Mouse (Mus musculus): Measurements from ENCODE around the gene Gbf1. TPM values are rescaled to one million over a fixed set of nuclear protein-coding genes. Genes with fewer than 3 reads are reported as not detected.
A peak's percentile ranks its signal among the peaks of the same experiment; 100 is the strongest.
"Not testable (repeated sequence)": the region's sequence is repeated elsewhere in the genome, so short reads cannot be mapped to it uniquely, and the experiment has no call there.

The Gbf1 gene
- total RNA-seq, 2 experiments from 2014 or later, result 67.8 to 82.5 TPM

DNA sequence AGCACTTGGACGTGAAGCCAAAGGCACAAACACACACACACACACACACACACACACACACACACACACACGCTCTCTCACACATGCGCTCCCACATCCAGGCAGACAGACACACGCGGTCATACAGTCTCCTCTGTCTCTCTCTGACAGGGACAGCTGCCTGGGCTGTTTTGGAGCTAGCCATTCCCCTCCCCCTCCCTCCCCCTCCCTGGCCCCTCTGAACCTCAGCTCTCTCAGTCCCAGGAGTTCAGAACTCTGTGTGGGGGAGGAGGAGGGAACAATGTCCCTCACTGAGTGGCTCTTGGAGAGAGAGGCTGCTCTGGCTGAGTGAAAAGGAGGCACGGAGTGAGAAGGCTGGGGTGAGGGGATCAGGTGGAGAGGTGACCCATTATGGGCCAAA is 11.2 kb upstream of the Gbf1 start:
- no peak for DNase-seq (ENCODE audit: low spot score in 2 of 2)

- DNase-seq (ENCODE audit: low spot score in 2 of 2), result peak in 1 of 2 experiments; percentile 29
Observed at GRCm38 (mm10) chr19:46147511-46148371, 4.6 kb upstream of the Gbf1 start, which contains the start of gene Pitx3. Gene Pitx3 (minus strand): TSS chr19:46148326.

DNA sequence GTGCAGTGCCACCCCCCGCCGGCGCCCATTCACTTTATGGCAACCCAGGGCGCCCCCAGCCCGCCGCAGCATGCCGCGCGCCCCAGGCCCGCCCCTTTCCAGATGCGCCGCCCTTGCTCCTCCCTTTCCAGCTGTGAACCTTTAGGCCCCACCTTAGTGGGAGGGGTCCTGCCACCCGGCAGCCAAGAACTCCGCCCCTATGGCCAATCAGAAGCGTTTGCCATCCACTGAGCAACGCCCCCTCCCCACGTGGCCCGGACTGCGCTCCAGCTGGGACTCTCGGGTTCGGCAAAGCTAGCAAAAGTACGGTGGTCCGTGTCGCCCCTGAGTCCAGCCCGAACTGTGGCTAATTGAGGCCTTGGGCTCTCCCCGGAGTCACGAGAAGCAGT is 3.9 kb upstream of the Gbf1 start:
- DNase-seq (ENCODE audit: low spot score in 2 of 2), result peak; percentile 78 to 80

GRCm38 (mm10) chr19:46149091-46149490 is 3.2 kb upstream of the Gbf1 start:
- DNase-seq (ENCODE audit: low spot score in 2 of 2), result no peak

DNA sequence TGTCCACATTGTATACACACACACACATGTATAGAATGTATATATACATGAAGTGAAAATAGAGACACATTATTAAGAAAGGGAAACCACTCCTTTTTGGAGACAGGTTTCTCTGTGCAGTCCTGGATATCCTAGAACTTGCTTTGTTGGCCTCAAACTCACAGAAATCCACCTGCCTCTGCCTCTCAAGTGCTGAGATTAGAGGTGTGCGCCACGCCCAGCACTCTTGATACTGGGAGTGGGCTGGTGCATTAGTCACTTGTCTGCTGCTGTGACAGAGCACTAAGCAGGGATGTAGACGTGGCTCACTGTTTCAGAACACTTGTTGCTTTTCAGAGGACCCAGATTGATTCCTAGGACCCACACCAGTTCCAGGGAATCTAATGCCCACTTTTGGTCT is 13.6 kb downstream of the Gbf1 start:
- DNase-seq (ENCODE audit: low spot score in 2 of 2), result no peak

DNA sequence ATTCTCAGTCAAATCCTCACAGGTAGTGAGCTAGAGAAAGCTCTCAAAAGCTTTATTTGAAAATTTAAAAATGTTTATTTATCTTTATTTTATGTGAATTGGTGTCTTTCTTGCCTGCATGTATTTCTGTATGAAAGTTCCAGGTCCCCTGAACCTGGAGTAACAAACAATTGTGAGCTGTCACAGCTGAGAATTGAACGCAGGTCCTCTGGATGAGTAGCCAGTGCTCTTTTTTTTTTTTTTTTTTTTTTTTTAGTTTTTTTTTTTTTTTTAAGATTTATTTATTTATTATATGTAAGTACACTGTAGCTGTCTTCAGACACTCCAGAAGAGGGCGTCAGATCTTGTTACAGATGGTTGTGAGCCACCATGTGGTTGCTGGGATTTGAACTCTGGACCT is 14.9 kb downstream of the Gbf1 start:
- not testable (repeated sequence) for DNase-seq (ENCODE audit: low spot score in 2 of 2)

GRCm38 (mm10) chr19:46169396-46169795 is 17.1 kb downstream of the Gbf1 start:
- DNase-seq (ENCODE audit: low spot score in 2 of 2), result no peak

DNA sequence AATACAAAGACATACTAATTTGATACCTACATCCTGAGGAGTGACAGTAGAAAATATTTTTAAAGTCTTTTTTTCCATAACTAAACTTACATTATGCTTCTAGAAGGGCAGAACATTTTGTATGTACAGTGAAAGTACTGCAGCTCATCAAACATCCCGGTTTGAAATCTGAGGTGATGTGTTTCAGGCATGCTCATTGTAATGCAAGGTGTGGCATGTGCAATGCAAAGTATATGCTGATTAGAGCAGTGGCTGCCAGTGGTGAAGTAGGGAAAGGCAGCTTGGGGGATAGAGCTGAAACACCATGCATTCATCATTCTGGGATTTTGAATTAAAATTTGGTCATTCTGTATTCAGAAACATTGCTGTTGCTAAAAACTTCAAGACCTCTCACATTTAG is 17.6 kb downstream of the Gbf1 start:
- DNase-seq (ENCODE audit: low spot score in 2 of 2), result no peak

GRCm38 (mm10) chr19:46172541-46172940 is 20.2 kb downstream of the Gbf1 start:
- DNase-seq (ENCODE audit: low spot score in 2 of 2), result no peak

GRCm38 (mm10) chr19:46175173-46175572 is 22.9 kb downstream of the Gbf1 start:
- no peak for DNase-seq (ENCODE audit: low spot score in 2 of 2)

DNA sequence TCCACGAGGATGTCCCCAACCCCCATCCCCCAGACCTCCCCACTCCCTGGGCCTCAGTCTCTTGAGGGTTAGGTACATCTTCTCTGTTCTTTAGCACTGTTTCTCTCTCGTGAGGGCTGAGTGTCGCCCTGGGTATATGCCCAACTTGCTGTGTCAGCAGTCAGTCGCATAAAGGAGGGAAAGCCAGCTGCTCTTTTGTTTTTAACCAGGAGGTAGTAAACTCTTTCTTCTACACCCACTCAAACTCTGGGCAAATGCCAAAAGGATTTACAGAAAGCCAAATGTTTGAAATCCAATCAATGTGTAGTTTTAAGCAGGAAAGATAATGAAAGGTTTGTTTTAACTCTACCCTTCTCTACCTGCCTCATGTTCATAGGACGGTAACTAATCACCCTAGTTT is 24.7 kb downstream of the Gbf1 start:
- DNase-seq (ENCODE audit: low spot score in 2 of 2), result no peak

GRCm38 (mm10) chr19:46180274-46180673 is 28.0 kb downstream of the Gbf1 start:
- no peak for DNase-seq (ENCODE audit: low spot score in 2 of 2)

- DNase-seq (ENCODE audit: low spot score in 2 of 2), result no peak
Observed at GRCm38 (mm10) chr19:46182241-46182640, 29.9 kb downstream of the Gbf1 start.

GRCm38 (mm10) chr19:46186611-46187010 is 34.3 kb downstream of the Gbf1 start:
- no peak for DNase-seq (ENCODE audit: low spot score in 2 of 2)

GRCm38 (mm10) chr19:46187203-46187602 is 34.9 kb downstream of the Gbf1 start:
- DNase-seq (ENCODE audit: low spot score in 2 of 2), result no peak

GRCm38 (mm10) chr19:46198293-46198692 is 46.0 kb downstream of the Gbf1 start:
- no peak for DNase-seq (ENCODE audit: low spot score in 2 of 2)

DNA sequence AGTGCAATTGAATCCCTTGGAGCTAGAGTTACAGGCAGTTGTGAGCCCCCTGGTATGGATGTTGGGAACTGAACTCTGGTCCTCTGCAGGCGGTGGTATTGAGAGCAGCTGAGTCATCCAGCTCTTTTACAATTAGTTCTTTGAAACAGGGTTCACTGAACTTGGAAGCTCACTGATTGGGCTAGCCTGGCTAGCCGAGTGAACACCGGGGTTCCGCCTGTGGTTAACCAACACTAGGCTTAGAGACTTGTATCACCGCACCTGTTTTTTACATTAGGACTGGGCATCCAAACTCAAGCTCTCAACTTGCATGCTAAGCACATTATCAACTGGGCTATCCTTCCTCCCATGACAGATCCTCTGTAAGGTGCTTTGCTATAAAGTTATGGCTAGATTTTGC is 46.6 kb downstream of the Gbf1 start:
- no peak for DNase-seq (ENCODE audit: low spot score in 2 of 2)

DNA sequence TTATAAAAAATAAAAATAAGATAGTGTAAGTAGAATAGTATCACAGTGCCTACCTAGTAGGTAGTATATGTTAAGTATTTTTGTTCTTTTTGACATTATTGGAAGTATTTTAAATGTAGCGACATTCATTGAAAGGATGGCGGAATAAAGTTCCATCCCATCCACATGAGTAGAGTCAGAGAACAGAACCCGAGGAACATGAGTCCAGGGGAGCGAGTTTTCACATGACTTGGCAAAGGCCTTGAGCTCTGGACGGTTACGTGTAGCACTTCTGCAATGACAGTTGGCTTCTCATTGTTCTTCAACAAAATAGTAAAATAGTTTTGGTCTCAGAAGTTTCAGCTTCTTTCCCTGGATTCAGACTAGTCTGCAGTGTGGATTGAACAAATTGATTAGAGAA is 51.9 kb downstream of the Gbf1 start:
- no peak for DNase-seq (ENCODE audit: low spot score in 2 of 2)

DNA sequence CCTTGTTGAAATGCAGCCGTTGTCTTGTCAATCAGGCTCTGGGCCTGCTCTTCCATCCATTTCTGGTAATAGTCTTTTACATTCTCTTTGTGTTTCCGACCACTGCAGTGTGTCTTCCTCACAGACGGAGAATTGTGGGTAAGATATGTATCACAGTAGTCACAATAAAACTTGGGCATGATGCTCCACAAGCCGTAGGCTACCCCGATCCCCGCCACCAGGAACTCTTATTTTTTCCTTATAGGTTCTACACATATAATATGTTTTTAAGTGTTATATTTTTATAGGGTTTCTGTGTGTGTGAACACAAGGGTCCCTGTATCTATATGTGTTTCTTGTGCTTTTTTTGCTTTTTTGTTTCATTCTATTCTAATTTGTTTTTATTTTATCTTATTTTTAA is 53.4 kb downstream of the Gbf1 start:
- no peak for DNase-seq (ENCODE audit: low spot score in 2 of 2)

- DNase-seq (ENCODE audit: low spot score in 2 of 2), result no peak
Observed at GRCm38 (mm10) chr19:46210951-46211350, 58.6 kb downstream of the Gbf1 start.

- DNase-seq (ENCODE audit: low spot score in 2 of 2), result no peak
Observed at GRCm38 (mm10) chr19:46214541-46214940, 62.2 kb downstream of the Gbf1 start.

DNA sequence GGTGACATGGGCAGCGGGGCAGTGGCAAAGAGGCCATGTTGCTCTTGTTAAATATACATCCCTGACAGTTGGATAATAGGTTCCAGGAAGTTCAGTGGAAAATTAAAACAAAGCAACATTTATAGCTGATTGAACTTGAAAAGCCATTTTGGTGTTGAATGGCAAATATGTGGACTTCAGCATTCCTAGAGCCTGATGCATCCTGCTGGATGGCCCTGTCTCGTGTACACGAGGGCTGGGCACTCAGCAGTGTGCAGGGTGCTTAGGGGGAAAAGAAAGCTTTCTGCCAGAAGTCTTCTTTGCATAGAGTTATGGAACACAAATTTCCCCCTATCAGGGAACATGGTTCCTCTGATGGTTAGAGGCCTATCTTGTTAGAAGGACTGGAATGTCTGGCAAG is 63.1 kb downstream of the Gbf1 start:
- no peak for DNase-seq (ENCODE audit: low spot score in 2 of 2)

GRCm38 (mm10) chr19:46216716-46217115 is 64.4 kb downstream of the Gbf1 start:
- DNase-seq (ENCODE audit: low spot score in 2 of 2), result no peak

All from adrenal gland, adult 18-20 months (tissue).